Mouse (Mus musculus): Measurements from ENCODE around the gene Aspa.

The Aspa gene

GRCm38 (mm10) chr11:73274821-73275220, 54.6 kb downstream of the Aspa start:
- TF ChIP-seq GATA4 (IDR thresholded peaks at IDR 0.05; ENCODE audit: insufficient replicate concordance, low read length) = no peak

- no peak for TF ChIP-seq GATA4 (IDR thresholded peaks at IDR 0.05; ENCODE audit: insufficient replicate concordance, low read length)
These were observed 62.1 kb downstream of the Aspa start, which contains the start of gene Trpv3 for GRCm38 (mm10) chr11:73267267-73267666. Trpv3 (plus strand) TSS chr11:73267388.

DNA sequence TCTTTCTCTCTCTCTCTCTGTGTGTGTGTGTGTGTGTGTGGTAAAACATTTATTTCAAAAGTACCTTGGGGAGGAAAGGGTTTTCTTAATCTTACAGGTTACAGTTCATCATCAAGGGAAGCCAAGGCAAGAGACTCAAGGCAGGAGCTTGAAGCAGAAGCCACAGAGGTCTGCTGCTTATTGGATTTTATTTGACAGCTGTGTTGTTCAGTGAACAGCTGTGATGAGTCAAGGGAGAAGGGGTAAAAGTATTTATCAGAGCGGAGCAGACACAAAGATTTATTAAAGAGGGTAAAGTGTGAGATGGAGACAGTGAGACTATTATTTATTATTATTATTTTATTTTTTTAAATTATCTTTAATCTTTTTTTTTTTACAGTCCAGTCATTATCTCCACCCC, 68.0 kb downstream of the Aspa start:
- no peak for TF ChIP-seq GATA4 (IDR thresholded peaks at IDR 0.05; ENCODE audit: insufficient replicate concordance, low read length)

DNA sequence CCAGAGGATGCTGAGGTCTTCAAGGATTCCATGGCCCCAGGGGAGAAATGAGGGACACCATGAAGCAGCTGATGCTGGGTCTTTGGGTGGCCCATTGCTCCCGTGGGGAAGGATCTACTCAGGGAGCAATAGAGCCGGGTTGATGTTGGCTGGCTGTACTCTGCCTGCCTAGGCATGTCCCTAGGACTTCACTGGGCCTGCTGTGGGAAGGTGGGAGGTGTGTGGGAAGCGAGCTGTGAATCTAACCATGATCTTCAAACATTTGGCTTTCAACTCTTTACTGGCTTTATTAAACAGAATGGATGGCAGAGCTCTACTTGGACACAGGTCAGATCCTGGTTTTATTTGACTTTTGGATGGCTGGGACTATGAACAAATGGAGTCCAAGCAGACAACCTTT, 68.9 kb downstream of the Aspa start:
- TF ChIP-seq GATA4 (IDR thresholded peaks at IDR 0.05; ENCODE audit: insufficient replicate concordance, low read length) = no peak

- TF ChIP-seq GATA4 (IDR thresholded peaks at IDR 0.05; ENCODE audit: insufficient replicate concordance, low read length) = no peak
These were observed 70.7 kb downstream of the Aspa start for GRCm38 (mm10) chr11:73258664-73259063.

GRCm38 (mm10) chr11:73257362-73257945, 71.9 kb downstream of the Aspa start:
- no peak for TF ChIP-seq GATA4 (IDR thresholded peaks at IDR 0.05; ENCODE audit: insufficient replicate concordance, low read length)
